Mouse (Mus musculus) cerebellum, adult 2 months (tissue): Measurements from ENCODE around the gene Copz1. TPM values are rescaled to one million over a fixed set of nuclear protein-coding genes. Genes with fewer than 3 reads are reported as not detected.
"Not testable (repeated sequence)": the region's sequence is repeated elsewhere in the genome, so short reads cannot be mapped to it uniquely, and the experiment has no call there.

Source experiments
- DNase-seq, 2 experiments: peaks; one replicate each; pipeline ENCODE4 v3.0.0; 2021
- H3K27ac ChIP-seq: fragments of 200-500 bp; 2 replicates; pipeline ENCODE4 v1.5.1; 2012; ENCODE audit warnings: low read length, control low read depth, inconsistent platforms; ENCODE audit not compliant: insufficient read depth
- H3K27me3 ChIP-seq: fragments of 200-500 bp; 2 replicates; pipeline ENCODE4 v1.6.1; 2012; ENCODE audit warnings: inconsistent platforms, mild to moderate bottlenecking, low read length, moderate library complexity; ENCODE audit not compliant: control insufficient read depth, insufficient read depth
- H3K4me1 ChIP-seq: fragments of 200-500 bp; 2 replicates; pipeline ENCODE4 v1.6.1; 2011; ENCODE audit warnings: low read length; ENCODE audit not compliant: control insufficient read depth, insufficient read depth
- H3K4me3 ChIP-seq: fragments of 200-500 bp; replicated peaks from 2 replicates; pipeline ENCODE3; 2011; ENCODE audit warnings: mild to moderate bottlenecking, low read depth, low read length, control low read depth; ENCODE audit not compliant: insufficient read depth
- CTCF ChIP-seq: fragments of 200-500 bp; IDR thresholded peaks from 2 replicates; pipeline ENCODE4 v1.5.1; 2011; ENCODE audit warnings: low read depth, mild to moderate bottlenecking, control low read depth, low read length, moderate library complexity, borderline replicate concordance; ENCODE audit not compliant: insufficient read depth
- POLR2A ChIP-seq: fragments of 200-500 bp; IDR thresholded peaks from 2 replicates; pipeline ENCODE4 v1.6.1; 2011; ENCODE audit warnings: low read length, control low read depth, borderline replicate concordance; ENCODE audit not compliant: insufficient read depth
- WGBS: fragments of 180-500 bp; shearing (Covaris S2); methylation state at CpG from one replicate; pipeline ENCODE4 v1.1.7; 2018; 5-methylcytosine and 5-hydroxymethylcytosine counted together
- polyA plus RNA-seq: library from polyadenylated mRNA; depleted of rRNA; stranded (reverse); fragments of >200 nt; gene quantifications from 2 replicates; pipeline ENCODE4 v1.2.3, GENCODE M21; 2012

The Copz1 gene
- polyA plus RNA-seq, 1 experiment = 117 TPM

GRCm38 (mm10) chr15:103248401-103249313 is 23.9 kb upstream of the Copz1 start:
- Histone ChIP-seq H3K27me3 (no peaks in the 10 kb centered on the region), H3K4me1 (no peaks in the 10 kb centered on the region), H3K4me3 (no peak overlapping the region), H3K27ac (no peak overlapping the region)
- WGBS = 35% methylated on average over 28 of the region's 28 CpGs
- DNase-seq = peak in 1 of 2 experiments; percentile 23
- TF ChIP-seq CTCF (no peak), POLR2A (no peak)

DNA sequence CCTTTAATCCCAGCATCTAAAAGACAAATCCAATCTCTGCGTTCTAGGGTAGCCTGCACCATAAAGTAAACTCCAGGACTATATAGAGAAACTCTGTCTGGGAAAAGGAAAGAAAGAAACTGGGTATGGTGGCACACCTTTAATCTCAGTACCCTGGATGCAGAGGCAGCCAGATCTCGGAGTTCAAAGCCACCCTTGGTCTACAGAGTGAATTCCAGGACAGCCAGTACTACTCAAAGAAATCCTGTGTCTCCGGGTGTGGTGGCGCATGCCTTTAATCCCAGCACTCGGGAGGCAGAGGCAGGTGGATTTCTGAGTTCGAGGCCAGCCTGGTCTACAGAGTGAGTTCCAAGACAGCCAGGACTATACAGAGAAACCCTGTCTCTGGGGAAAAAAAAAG is 23.0 kb upstream of the Copz1 start:
- 90% methylated on average over 6 of the region's 6 CpGs for WGBS
- not testable (repeated sequence) for H3K27ac ChIP-seq, H3K4me3 ChIP-seq, H3K27me3 ChIP-seq, H3K4me1 ChIP-seq, DNase-seq

- TF ChIP-seq POLR2A (no peak), CTCF (peak; percentile 77)
- H3K27me3 ChIP-seq = no peaks in the 10 kb centered on the region; the same call in 1 of the 2 replicates
- no peak overlapping the region for H3K27ac ChIP-seq
- 42% methylated on average over 2 of the region's 2 CpGs for WGBS
- H3K4me3 ChIP-seq = no peak overlapping the region
- DNase-seq = peak; percentile 31 to 58
- H3K4me1 ChIP-seq = peaks cover 3% of the 10 kb centered on the region; the same call in 1 of the 2 replicates
Observed at GRCm38 (mm10) chr15:103250195-103250740, 22.2 kb upstream of the Copz1 start.

GRCm38 (mm10) chr15:103251595-103251994 is 20.9 kb upstream of the Copz1 start:
- 88% methylated on average over 1 of the region's 1 CpGs for WGBS
- no peak overlapping the region for H3K4me3 ChIP-seq
- H3K4me1 ChIP-seq = peaks cover 3% of the 10 kb centered on the region; the same call in 1 of the 2 replicates
- H3K27ac ChIP-seq = no peak overlapping the region
- no peak for TF ChIP-seq CTCF
- TF ChIP-seq POLR2A = no peak
- DNase-seq = no peak
- no peaks in the 10 kb centered on the region; the same call in 1 of the 2 replicates for H3K27me3 ChIP-seq

GRCm38 (mm10) chr15:103252660-103253059 is 19.9 kb upstream of the Copz1 start:
- Histone ChIP-seq H3K4me3 (no peak overlapping the region), H3K27me3 (no peaks in the 10 kb centered on the region; the same call in 1 of the 2 replicates), H3K4me1 (peaks cover 3% of the 10 kb centered on the region; the same call in 1 of the 2 replicates), H3K27ac (no peak overlapping the region)
- no peak for DNase-seq
- WGBS = 88% methylated on average over 3 of the region's 3 CpGs
- TF ChIP-seq CTCF = no peak

- no peak overlapping the region for H3K4me3 ChIP-seq
- H3K27me3 ChIP-seq = no peaks in the 10 kb centered on the region; the same call in 1 of the 2 replicates
- 97% methylated on average over 1 of the region's 1 CpGs for WGBS
- H3K4me1 ChIP-seq = peaks cover 6% of the 10 kb centered on the region; the same call in 1 of the 2 replicates
- DNase-seq = no peak
- H3K27ac ChIP-seq = no peak overlapping the region
- no peak for TF ChIP-seq POLR2A
- TF ChIP-seq CTCF = no peak
Observed at GRCm38 (mm10) chr15:103253352-103253751, 19.2 kb upstream of the Copz1 start.

- no peak overlapping the region for H3K27ac ChIP-seq
- 3% methylated on average over 24 of the region's 25 CpGs for WGBS
- H3K4me1 ChIP-seq = peaks cover 7% of the 10 kb centered on the region; the same call in 1 of the 2 replicates
- no peak overlapping the region for H3K4me3 ChIP-seq
- no peak for DNase-seq
- TF ChIP-seq CTCF (no peak), POLR2A (no peak)
- H3K27me3 ChIP-seq = no peaks in the 10 kb centered on the region; the same call in 1 of the 2 replicates
Observed at GRCm38 (mm10) chr15:103255169-103255568, 17.3 kb upstream of the Copz1 start.
